Mouse (Mus musculus): ENCODE results near the gene Kif17. TPM values are rescaled to one million over a fixed set of nuclear protein-coding genes. Genes with fewer than 3 reads are reported as not detected.
A peak's percentile ranks its signal among the peaks of the same experiment; 100 is the strongest.
"Not testable (repeated sequence)": the region's sequence is repeated elsewhere in the genome, so short reads cannot be mapped to it uniquely, and the experiment has no call there.

Gene Kif17
- total RNA-seq, 1 experiment, result 0.40 TPM

DNA sequence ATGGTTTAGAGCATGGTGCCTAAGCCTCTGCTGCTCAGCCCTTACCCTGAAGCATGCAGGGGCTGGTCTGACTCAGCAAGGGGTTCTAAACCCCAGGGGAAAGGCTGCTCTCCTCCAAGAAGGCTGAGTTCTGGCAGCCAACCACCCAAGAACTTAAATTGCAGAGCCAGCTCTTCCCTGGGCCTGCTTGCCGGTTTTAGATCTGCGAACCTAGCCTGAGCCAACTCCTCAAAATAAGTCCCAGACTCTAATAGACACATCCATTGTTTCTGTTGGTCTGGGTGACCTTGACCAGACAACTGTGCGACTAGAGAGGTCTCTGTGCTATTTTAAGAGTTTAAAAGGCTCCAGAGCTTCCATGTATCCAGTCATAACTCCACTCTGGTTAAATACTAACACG lies 73.5 kb downstream of the Kif17 start:
- in situ Hi-C loops (cut with MboI; ENCODE audit: low sequenced_read_pairs in 2 of 2, unreplicated experiment in 2 of 2), result loop anchor here in 1 of 2 experiments (10.0 kb wide), 1 partner anchor 101 kb away; no protein-coding TSS in a partner anchor
- Histone ChIP-seq H3K9me3 (ENCODE audit: control insufficient read depth, insufficient read depth, low read depth, low read length) (no peaks in the 10 kb centered on the region), H3K4me1 (ENCODE audit: control insufficient read depth in 2 of 2, insufficient read depth in 2 of 2, low read length in 2 of 2, poor library complexity in 1 of 2) (peaks cover 2 to 10% of the 10 kb centered on the region in 2 experiments), H3K36me3 (ENCODE audit: control insufficient read depth, insufficient read depth, low read length, poor library complexity, severe bottlenecking) (no peaks in the 10 kb centered on the region; the same call in 1 of the 2 replicates), H3K27ac (ENCODE audit: insufficient read depth, low read depth, low read length, poor library complexity, severe bottlenecking) (no peak overlapping the region), H3K9ac (ENCODE audit: insufficient read depth, low read depth, low read length, poor library complexity, severe bottlenecking) (no peak overlapping the region), H3K4me3 (ENCODE audit: insufficient read depth in 1 of 2, low read depth in 1 of 2, low read length in 2 of 2, poor library complexity in 1 of 2, severe bottlenecking in 1 of 2) (no peak overlapping the region)
- no peak for DNase-seq (ENCODE audit: low read depth, low spot score)
- TF ChIP-seq ZC3H11A (IDR thresholded peaks at IDR 0.05; ENCODE audit: borderline replicate concordance, low read depth, low read length) (no peak), ZNF384 (IDR thresholded peaks at IDR 0.05; ENCODE audit: low read depth, low read length) (no peak), MAFK (IDR thresholded peaks at IDR 0.05; ENCODE audit: insufficient read depth, low read depth, low read length) (no peak), HCFC1 (IDR thresholded peaks at IDR 0.05; ENCODE audit: borderline replicate concordance, insufficient read depth, low read length) (no peak), CHD2 (IDR thresholded peaks at IDR 0.05; ENCODE audit: low read depth, low read length) (no peak)

DNA sequence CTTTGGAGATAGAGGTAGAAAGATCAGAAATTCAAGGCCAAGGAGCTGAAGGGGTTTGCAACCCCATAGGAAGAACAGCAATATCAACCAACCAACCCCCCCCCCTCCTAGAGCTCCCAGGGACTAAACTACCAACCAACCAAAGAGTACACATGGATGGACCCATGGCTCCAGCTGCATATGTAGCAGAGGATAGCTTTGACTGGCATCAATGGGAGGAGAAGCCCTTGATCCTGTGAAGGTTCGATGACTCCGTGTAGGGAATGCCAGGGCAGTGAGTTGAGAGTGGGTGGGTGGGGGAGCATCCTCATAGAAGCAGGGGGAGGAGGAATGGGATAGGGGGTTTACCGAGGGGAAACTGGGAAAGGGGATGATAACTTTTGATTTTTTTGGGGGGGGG lies 74.2 kb downstream of the Kif17 start:
- in situ Hi-C loops (cut with MboI; ENCODE audit: low sequenced_read_pairs in 2 of 2, unreplicated experiment in 2 of 2), result loop anchor here in 1 of 2 experiments (10.0 kb wide), 1 partner anchor 100 kb away; no protein-coding TSS in a partner anchor
- 0 out of 2 replicates have a peak, but pooled peaks cover 2% of the 10 kb centered on the region for H3K9me3 ChIP-seq (ENCODE audit: control insufficient read depth, insufficient read depth, low read depth, low read length)
- no peak overlapping the region for H3K4me3 ChIP-seq (ENCODE audit: insufficient read depth in 1 of 2, low read depth in 1 of 2, low read length in 2 of 2, poor library complexity in 1 of 2, severe bottlenecking in 1 of 2)
- peaks cover 2 to 10% of the 10 kb centered on the region in 2 experiments for H3K4me1 ChIP-seq (ENCODE audit: control insufficient read depth in 2 of 2, insufficient read depth in 2 of 2, low read length in 2 of 2, poor library complexity in 1 of 2)
- H3K36me3 ChIP-seq (ENCODE audit: control insufficient read depth, insufficient read depth, low read length, poor library complexity, severe bottlenecking), result no peaks in the 10 kb centered on the region; the same call in 1 of the 2 replicates
- DNase-seq (ENCODE audit: low read depth, low spot score), result no peak
- TF ChIP-seq ZNF384 (IDR thresholded peaks at IDR 0.05; ENCODE audit: low read depth, low read length) (no peak), MAFK (IDR thresholded peaks at IDR 0.05; ENCODE audit: insufficient read depth, low read depth, low read length) (no peak), CHD2 (IDR thresholded peaks at IDR 0.05; ENCODE audit: low read depth, low read length) (no peak), ZC3H11A (IDR thresholded peaks at IDR 0.05; ENCODE audit: borderline replicate concordance, low read depth, low read length) (no peak), HCFC1 (IDR thresholded peaks at IDR 0.05; ENCODE audit: borderline replicate concordance, insufficient read depth, low read length) (no peak)
- H3K27ac ChIP-seq (ENCODE audit: insufficient read depth, low read depth, low read length, poor library complexity, severe bottlenecking), result no peak overlapping the region
- H3K9ac ChIP-seq (ENCODE audit: insufficient read depth, low read depth, low read length, poor library complexity, severe bottlenecking), result no peak overlapping the region

DNA sequence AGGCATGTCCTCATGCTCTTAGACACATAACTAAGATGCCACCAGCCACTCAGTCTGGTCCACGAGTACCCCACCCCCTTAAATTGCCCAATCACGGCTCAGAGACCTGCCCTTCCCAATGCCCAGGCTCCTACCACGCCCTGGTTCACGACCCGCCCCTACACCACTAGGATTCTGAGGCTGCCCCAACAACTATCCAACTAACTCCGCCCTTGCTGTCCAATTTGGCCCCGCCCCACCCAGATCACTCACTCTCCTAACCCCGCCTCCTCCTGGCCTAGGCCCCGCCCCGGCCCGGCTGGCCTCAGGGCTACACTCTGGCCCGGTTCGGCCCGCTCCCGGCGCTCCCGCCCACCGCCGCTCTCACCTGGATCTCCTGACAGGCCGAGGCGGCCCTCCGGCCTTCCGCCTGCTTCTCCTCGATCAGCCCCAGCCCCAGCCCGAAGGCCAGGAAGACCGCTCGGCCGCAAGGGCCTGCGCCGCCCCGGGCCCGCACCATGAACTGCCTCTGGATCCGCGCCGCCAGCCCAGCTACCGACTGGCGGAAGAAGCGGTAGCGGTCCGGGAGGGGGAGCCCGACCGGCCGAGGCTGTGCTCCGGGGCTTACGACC lies 75.3 kb downstream of the Kif17 start:
- Histone ChIP-seq H3K9me3 (ENCODE audit: control insufficient read depth, insufficient read depth, low read depth, low read length) (0 out of 2 replicates have a peak, but pooled peaks cover 2% of the 10 kb centered on the region), H3K27ac (ENCODE audit: insufficient read depth, low read depth, low read length, poor library complexity, severe bottlenecking) (peak overlapping the region; percentile 66), H3K4me3 (ENCODE audit: insufficient read depth in 1 of 2, low read depth in 1 of 2, low read length in 2 of 2, poor library complexity in 1 of 2, severe bottlenecking in 1 of 2) (peak overlapping the region; percentile 88 to 97), H3K9ac (ENCODE audit: insufficient read depth, low read depth, low read length, poor library complexity, severe bottlenecking) (peak overlapping the region; percentile 85), H3K36me3 (ENCODE audit: control insufficient read depth, insufficient read depth, low read length, poor library complexity, severe bottlenecking) (no peaks in the 10 kb centered on the region; the same call in 1 of the 2 replicates), H3K4me1 (ENCODE audit: control insufficient read depth in 2 of 2, insufficient read depth in 2 of 2, low read length in 2 of 2, poor library complexity in 1 of 2) (peaks cover 2 to 10% of the 10 kb centered on the region in 2 experiments)
- DNase-seq (ENCODE audit: low read depth, low spot score), result peak; percentile 93
- in situ Hi-C loops (cut with MboI; ENCODE audit: low sequenced_read_pairs in 2 of 2, unreplicated experiment in 2 of 2), result loop anchor here in 1 of 2 experiments (10.0 kb wide), 1 partner anchor 99 kb away; no protein-coding TSS in a partner anchor
- TF ChIP-seq ZC3H11A (IDR thresholded peaks at IDR 0.05; ENCODE audit: borderline replicate concordance, low read depth, low read length) (no peak), HCFC1 (IDR thresholded peaks at IDR 0.05; ENCODE audit: borderline replicate concordance, insufficient read depth, low read length) (0 out of 2 replicates have a peak, but pooled peaks have one; percentile 16), MAFK (IDR thresholded peaks at IDR 0.05; ENCODE audit: insufficient read depth, low read depth, low read length) (no peak), CHD2 (IDR thresholded peaks at IDR 0.05; ENCODE audit: low read depth, low read length) (no peak), ZNF384 (IDR thresholded peaks at IDR 0.05; ENCODE audit: low read depth, low read length) (no peak)

DNA sequence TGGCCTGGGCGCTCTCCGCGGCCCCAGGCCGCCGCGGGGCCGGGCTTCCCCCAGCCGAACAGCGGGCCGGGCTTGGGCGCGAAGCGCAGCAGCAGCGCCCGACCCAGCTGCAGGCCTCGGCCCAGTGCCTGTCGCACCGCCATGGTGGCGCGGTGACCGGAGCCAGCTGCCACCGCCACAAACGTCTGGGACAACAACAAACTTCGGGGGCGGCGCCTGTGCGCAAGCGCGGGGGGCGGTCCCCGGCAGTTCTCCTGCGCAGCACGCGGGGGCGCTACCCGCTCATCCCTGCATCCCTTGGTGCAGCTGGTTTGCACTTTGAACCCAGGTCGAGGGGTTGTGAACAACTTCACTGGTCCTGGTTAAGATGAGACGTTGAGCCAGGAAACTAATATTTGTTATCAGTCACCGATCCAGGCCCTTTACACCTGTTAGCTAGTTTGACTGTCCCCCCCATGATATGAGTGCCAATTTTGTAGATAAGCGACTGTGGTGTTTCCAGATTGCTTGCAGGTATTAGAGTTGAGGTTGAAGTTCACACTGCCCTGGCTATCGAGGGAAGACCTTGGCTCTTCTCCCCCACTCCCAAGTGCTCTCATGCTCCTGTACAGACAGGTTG lies 76.0 kb downstream of the Kif17 start, which contains the start of gene Pink1:
Pink1 (minus strand) TSS at position 231 of the 619 bp plus-strand sequence.
- TF ChIP-seq ZNF384 (IDR thresholded peaks at IDR 0.05; ENCODE audit: low read depth, low read length), result no peak
- peak; percentile 14; the same call in 1 of the 2 replicates for TF ChIP-seq ZC3H11A (IDR thresholded peaks at IDR 0.05; ENCODE audit: borderline replicate concordance, low read depth, low read length)
- in situ Hi-C loops (cut with MboI; ENCODE audit: low sequenced_read_pairs in 2 of 2, unreplicated experiment in 2 of 2), result loop anchor here in 1 of 2 experiments (10.0 kb wide), 1 partner anchor 99 kb away; no protein-coding TSS in a partner anchor

DNA sequence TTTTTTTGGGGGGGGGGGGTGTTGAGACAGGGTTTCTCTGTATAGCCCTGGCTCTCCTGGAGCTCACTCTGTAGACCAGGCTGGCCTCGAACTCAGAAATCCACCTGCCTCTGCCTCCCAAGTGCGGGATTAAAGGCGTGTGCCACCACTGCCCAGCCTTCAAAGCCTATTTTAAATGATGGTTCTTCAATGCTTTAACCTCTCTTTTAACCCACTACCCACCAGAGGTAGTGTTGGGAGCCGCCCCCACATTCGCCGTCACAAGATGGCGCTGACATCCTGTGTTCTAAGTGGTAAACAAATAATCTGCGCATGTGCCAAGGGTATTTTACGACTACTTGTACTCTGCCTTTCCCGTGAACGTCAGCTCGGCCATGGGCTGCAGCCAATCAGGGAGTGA lies 76.9 kb downstream of the Kif17 start:
- H3K36me3 ChIP-seq (ENCODE audit: control insufficient read depth, insufficient read depth, low read length, poor library complexity, severe bottlenecking); H3K9me3 ChIP-seq (ENCODE audit: control insufficient read depth, insufficient read depth, low read depth, low read length); H3K27ac ChIP-seq (ENCODE audit: insufficient read depth, low read depth, low read length, poor library complexity, severe bottlenecking); DNase-seq (ENCODE audit: low read depth, low spot score); H3K4me3 ChIP-seq (ENCODE audit: insufficient read depth in 1 of 2, low read depth in 1 of 2, low read length in 2 of 2, poor library complexity in 1 of 2, severe bottlenecking in 1 of 2); H3K9ac ChIP-seq (ENCODE audit: insufficient read depth, low read depth, low read length, poor library complexity, severe bottlenecking); H3K4me1 ChIP-seq (ENCODE audit: control insufficient read depth in 2 of 2, insufficient read depth in 2 of 2, low read length in 2 of 2, poor library complexity in 1 of 2): not testable (repeated sequence)
- in situ Hi-C loops (cut with MboI; ENCODE audit: low sequenced_read_pairs in 2 of 2, unreplicated experiment in 2 of 2), result loop anchor here in 1 of 2 experiments (10.0 kb wide), 1 partner anchor 98 kb away; no protein-coding TSS in a partner anchor

More for the DNA sequence above, 76.0 kb downstream of the Kif17 start, which contains the start of gene Pink1:
- Histone ChIP-seq H3K9me3 (ENCODE audit: control insufficient read depth, insufficient read depth, low read depth, low read length) (0 out of 2 replicates have a peak, but pooled peaks cover 2% of the 10 kb centered on the region), H3K4me1 (ENCODE audit: control insufficient read depth in 2 of 2, insufficient read depth in 2 of 2, low read length in 2 of 2, poor library complexity in 1 of 2) (peaks cover 2 to 10% of the 10 kb centered on the region in 2 experiments), H3K27ac (ENCODE audit: insufficient read depth, low read depth, low read length, poor library complexity, severe bottlenecking) (peak within 1 kb of the TSS; percentile 66), H3K9ac (ENCODE audit: insufficient read depth, low read depth, low read length, poor library complexity, severe bottlenecking) (peak within 1 kb of the TSS; percentile 85), H3K4me3 (ENCODE audit: insufficient read depth in 1 of 2, low read depth in 1 of 2, low read length in 2 of 2, poor library complexity in 1 of 2, severe bottlenecking in 1 of 2) (peak within 1 kb of the TSS; percentile 88 to 97), H3K36me3 (ENCODE audit: control insufficient read depth, insufficient read depth, low read length, poor library complexity, severe bottlenecking) (no peaks in the 10 kb centered on the region; the same call in 1 of the 2 replicates)
- peak; percentile 62 for DNase-seq (ENCODE audit: low read depth, low spot score)
